Mouse (Mus musculus): ENCODE measurements around the gene Hsd11b2. TPM values are rescaled to one million over a fixed set of nuclear protein-coding genes. Genes with fewer than 3 reads are reported as not detected.

The Hsd11b2 gene
- total and polyA plus RNA-seq, 2 experiments from 2014 or later, result 0.18 TPM; not detected in 1

DNA sequence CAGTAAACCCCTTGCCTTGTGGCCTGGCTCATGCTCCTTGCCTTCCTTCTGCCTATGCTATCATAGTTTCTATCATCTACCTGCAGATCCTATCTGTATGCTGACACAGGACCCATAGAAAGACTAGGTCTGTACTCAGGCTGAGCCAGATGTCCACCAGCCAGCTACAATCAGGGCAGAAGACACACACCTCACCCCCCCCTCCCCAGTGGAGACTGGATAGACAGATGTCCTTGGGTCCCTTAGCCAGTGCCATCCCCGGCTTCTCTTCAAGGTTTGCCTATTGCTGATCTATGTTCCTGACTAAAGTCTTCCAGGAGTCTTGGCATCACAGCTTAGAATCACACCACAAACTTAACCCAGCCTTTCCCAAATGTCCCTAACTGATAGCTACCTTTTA lies 9.7 kb downstream of the Hsd11b2 start:
- Histone ChIP-seq H3K36me3 (replicated peaks; ENCODE audit: control insufficient read depth, insufficient read depth, low read length) (peaks cover 64% of the 10 kb centered on the region), H3K27ac (ENCODE audit: low read depth) (no peak overlapping the region), H3K9ac (replicated peaks; ENCODE audit: low read depth, low read length) (no peak overlapping the region), H3K9me3 (replicated peaks; ENCODE audit: control insufficient read depth, low read length) (no peaks in the 10 kb centered on the region), H3K4me2 (ENCODE audit: low read depth, low read length) (no peak overlapping the region), H3K4me3 (ENCODE audit: low read depth, low read length) (no peak overlapping the region), H3K4me1 (ENCODE audit: control insufficient read depth, insufficient read depth) (0 out of 2 replicates have a peak, but pooled peaks cover 2% of the 10 kb centered on the region), H3K27me3 (ENCODE audit: control insufficient read depth, insufficient read depth, low read length) (no peaks in the 10 kb centered on the region)
- WGBS, result 85% methylated on average over 1 of the region's 1 CpGs
- no peak for ATAC-seq (ENCODE audit: insufficient read depth, low read depth)
- TF ChIP-seq CTCF (IDR thresholded peaks at IDR 0.05; ENCODE audit: low read depth) (no peak), EP300 (IDR thresholded peaks at IDR 0.05; ENCODE audit: low read depth) (no peak)
- DNase-seq (ENCODE audit: low spot score), result no peak

DNA sequence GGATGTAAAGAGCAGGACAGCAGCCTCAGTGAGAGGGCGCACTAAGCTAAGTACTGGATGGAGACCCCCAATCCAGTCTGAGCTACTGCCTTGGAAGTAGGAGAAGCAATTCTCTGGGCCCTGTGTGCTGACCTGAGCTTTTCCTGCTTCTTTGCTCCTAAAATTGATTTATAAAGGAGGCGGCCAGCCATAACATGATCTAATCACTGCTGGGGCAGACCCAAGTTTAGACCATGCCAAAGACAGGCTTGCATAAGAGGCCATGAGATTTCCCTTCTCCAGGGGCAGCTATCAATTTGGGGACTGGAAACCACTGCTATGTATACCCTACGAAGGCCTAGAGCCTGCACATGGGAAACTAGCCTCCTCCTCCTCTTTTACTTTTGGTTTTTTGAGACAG lies 10.7 kb downstream of the Hsd11b2 start:
- no peak for DNase-seq (ENCODE audit: low spot score)
- TF ChIP-seq CTCF (IDR thresholded peaks at IDR 0.05; ENCODE audit: low read depth) (no peak), EP300 (IDR thresholded peaks at IDR 0.05; ENCODE audit: low read depth) (no peak)
- Histone ChIP-seq H3K9me3 (replicated peaks; ENCODE audit: control insufficient read depth, low read length) (no peaks in the 10 kb centered on the region), H3K27me3 (ENCODE audit: control insufficient read depth, insufficient read depth, low read length) (no peaks in the 10 kb centered on the region), H3K9ac (replicated peaks; ENCODE audit: low read depth, low read length) (no peak overlapping the region), H3K4me1 (ENCODE audit: control insufficient read depth, insufficient read depth) (0 out of 2 replicates have a peak, but pooled peaks cover 9% of the 10 kb centered on the region), H3K4me3 (ENCODE audit: low read depth, low read length) (no peak overlapping the region), H3K27ac (ENCODE audit: low read depth) (no peak overlapping the region), H3K36me3 (replicated peaks; ENCODE audit: control insufficient read depth, insufficient read depth, low read length) (peaks cover 53% of the 10 kb centered on the region), H3K4me2 (ENCODE audit: low read depth, low read length) (no peak overlapping the region)
- no peak for ATAC-seq (ENCODE audit: insufficient read depth, low read depth)
- WGBS, result 89% methylated on average over 3 of the region's 3 CpGs

DNA sequence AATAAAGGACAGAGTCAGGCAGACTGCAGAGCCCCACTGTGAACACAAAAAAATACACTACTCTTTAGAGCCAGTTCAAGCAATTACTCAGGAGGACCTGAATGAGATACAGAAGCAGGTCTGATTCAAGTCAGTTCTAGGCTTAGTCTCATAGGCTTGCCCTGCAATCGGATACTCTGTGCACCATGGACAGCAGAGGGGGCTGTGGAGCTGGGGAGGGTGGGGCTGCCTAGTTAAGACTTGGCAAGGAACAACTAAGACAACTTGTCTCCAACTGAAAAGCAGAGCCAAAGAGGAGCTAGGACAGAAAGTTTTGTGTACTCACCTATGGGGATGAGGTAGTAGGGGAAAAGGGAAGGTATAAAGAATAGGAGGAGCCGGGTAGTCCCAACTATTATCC lies 13.2 kb downstream of the Hsd11b2 start:
- 0 out of 2 replicates have a peak, but pooled peaks cover 9% of the 10 kb centered on the region for H3K4me1 ChIP-seq (ENCODE audit: control insufficient read depth, insufficient read depth)
- no peak overlapping the region for H3K4me2 ChIP-seq (ENCODE audit: low read depth, low read length)
- ATAC-seq (ENCODE audit: insufficient read depth, low read depth), result no peak
- no peaks in the 10 kb centered on the region for H3K27me3 ChIP-seq (ENCODE audit: control insufficient read depth, insufficient read depth, low read length)
- DNase-seq (ENCODE audit: low spot score), result peak; percentile 40
- H3K36me3 ChIP-seq (replicated peaks; ENCODE audit: control insufficient read depth, insufficient read depth, low read length), result peaks cover 54% of the 10 kb centered on the region
- H3K9ac ChIP-seq (replicated peaks; ENCODE audit: low read depth, low read length), result no peak overlapping the region
- TF ChIP-seq CTCF (IDR thresholded peaks at IDR 0.05; ENCODE audit: low read depth) (peak; percentile 51), EP300 (IDR thresholded peaks at IDR 0.05; ENCODE audit: low read depth) (no peak)
- H3K9me3 ChIP-seq (replicated peaks; ENCODE audit: control insufficient read depth, low read length), result no peaks in the 10 kb centered on the region
- 59% methylated on average over 2 of the region's 2 CpGs for WGBS
- H3K4me3 ChIP-seq (ENCODE audit: low read depth, low read length), result no peak overlapping the region
- H3K27ac ChIP-seq (ENCODE audit: low read depth), result no peak overlapping the region

DNA sequence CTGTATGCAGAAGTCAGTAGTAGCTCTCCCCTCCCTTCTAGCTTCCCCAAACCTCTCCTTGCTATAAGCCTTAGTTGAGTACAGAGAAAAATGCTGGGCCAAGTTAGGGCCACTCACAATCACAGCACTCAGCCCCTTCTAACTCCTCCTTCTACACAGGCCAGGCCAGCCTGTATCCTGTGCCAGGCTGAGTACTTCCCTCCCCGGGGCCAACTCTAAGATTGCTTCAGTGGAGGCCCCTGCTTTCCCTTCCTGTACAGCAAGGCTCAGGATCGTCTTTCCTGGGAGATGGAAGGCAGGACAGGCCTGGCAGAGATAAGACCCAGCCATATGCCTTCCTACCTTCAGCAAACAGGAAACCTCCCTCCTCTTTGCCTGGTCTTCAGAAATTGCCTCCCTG lies 14.9 kb downstream of the Hsd11b2 start:
- peak; percentile 30 for DNase-seq (ENCODE audit: low spot score)
- no peaks in the 10 kb centered on the region for H3K27me3 ChIP-seq (ENCODE audit: control insufficient read depth, insufficient read depth, low read length)
- H3K9ac ChIP-seq (replicated peaks; ENCODE audit: low read depth, low read length), result no peak overlapping the region
- ATAC-seq (ENCODE audit: insufficient read depth, low read depth), result peak; percentile 59
- no peak for TF ChIP-seq EP300 (IDR thresholded peaks at IDR 0.05; ENCODE audit: low read depth)
- TF ChIP-seq CTCF (IDR thresholded peaks at IDR 0.05; ENCODE audit: low read depth), result no peak
- no peak overlapping the region for H3K4me3 ChIP-seq (ENCODE audit: low read depth, low read length)
- peak overlapping the region; percentile 64 for H3K27ac ChIP-seq (ENCODE audit: low read depth)
- no peaks in the 10 kb centered on the region for H3K9me3 ChIP-seq (replicated peaks; ENCODE audit: control insufficient read depth, low read length)
- no peak overlapping the region for H3K4me2 ChIP-seq (ENCODE audit: low read depth, low read length)
- peaks cover 57% of the 10 kb centered on the region for H3K36me3 ChIP-seq (replicated peaks; ENCODE audit: control insufficient read depth, insufficient read depth, low read length)
- H3K4me1 ChIP-seq (ENCODE audit: control insufficient read depth, insufficient read depth), result 0 out of 2 replicates have a peak, but pooled peaks cover 9% of the 10 kb centered on the region
- WGBS, result 15% methylated on average over 2 of the region's 2 CpGs

DNA sequence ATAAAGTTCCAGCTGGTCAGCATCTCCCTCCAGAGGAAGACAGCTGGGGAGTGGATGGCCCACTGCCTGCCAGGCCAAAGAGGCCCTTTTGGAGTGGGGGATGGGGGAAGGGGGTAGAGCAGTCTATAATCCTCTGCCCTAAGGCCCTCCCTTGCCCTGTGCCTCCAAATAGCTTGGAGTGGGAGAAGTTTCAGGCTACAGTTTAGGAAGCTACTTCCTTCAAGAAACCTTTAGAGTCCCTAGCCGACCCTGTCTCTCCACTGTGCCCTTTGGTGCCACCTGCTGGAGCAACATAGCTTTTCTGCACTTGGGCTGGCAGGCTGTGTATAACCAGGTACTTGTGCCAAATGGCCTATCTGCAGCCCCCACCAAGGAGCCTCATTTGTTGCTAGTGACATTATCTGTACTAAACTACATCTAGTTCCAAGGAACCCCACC lies 15.4 kb downstream of the Hsd11b2 start:
- Histone ChIP-seq H3K27me3 (ENCODE audit: control insufficient read depth, insufficient read depth, low read length) (no peaks in the 10 kb centered on the region), H3K4me2 (ENCODE audit: low read depth, low read length) (no peak overlapping the region), H3K4me3 (ENCODE audit: low read depth, low read length) (no peak overlapping the region), H3K27ac (ENCODE audit: low read depth) (peak overlapping the region; percentile 64), H3K36me3 (replicated peaks; ENCODE audit: control insufficient read depth, insufficient read depth, low read length) (peaks cover 57% of the 10 kb centered on the region), H3K4me1 (ENCODE audit: control insufficient read depth, insufficient read depth) (0 out of 2 replicates have a peak, but pooled peaks cover 9% of the 10 kb centered on the region), H3K9ac (replicated peaks; ENCODE audit: low read depth, low read length) (no peak overlapping the region), H3K9me3 (replicated peaks; ENCODE audit: control insufficient read depth, low read length) (no peaks in the 10 kb centered on the region)
- peak; percentile 42 for ATAC-seq (ENCODE audit: insufficient read depth, low read depth)
- 0% methylated on average over 1 of the region's 1 CpGs for WGBS
- TF ChIP-seq EP300 (IDR thresholded peaks at IDR 0.05; ENCODE audit: low read depth) (no peak), CTCF (IDR thresholded peaks at IDR 0.05; ENCODE audit: low read depth) (peak; percentile 84)
- DNase-seq (ENCODE audit: low spot score), result peak; percentile 61

DNA sequence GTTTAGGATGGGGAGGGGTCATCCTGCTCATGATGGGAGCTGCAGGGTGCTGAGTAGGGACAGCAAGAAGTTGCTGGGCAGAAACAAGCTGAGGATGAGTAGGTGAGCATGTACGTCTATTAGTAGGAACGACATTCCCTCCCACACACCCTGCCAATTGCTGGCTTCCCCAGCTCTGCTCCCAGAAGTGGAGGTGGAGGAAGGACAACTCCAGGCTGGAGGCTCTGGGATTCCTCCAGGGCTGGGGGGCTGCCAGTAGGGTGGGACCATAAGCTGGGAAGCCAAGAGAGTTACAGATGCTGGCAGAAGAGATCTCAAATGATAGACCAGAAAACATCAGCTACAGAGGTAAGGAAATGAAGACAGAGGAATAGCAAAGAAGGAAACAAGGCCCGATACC lies 18.0 kb downstream of the Hsd11b2 start:
- no peaks in the 10 kb centered on the region for H3K9me3 ChIP-seq (replicated peaks; ENCODE audit: control insufficient read depth, low read length)
- DNase-seq (ENCODE audit: low spot score), result no peak

More for the DNA sequence above, 18.0 kb downstream of the Hsd11b2 start:
- TF ChIP-seq EP300 (IDR thresholded peaks at IDR 0.05; ENCODE audit: low read depth) (no peak), CTCF (IDR thresholded peaks at IDR 0.05; ENCODE audit: low read depth) (no peak)
- H3K27ac ChIP-seq (ENCODE audit: low read depth), result no peak overlapping the region
- no peak overlapping the region for H3K4me3 ChIP-seq (ENCODE audit: low read depth, low read length)
- no peaks in the 10 kb centered on the region for H3K27me3 ChIP-seq (ENCODE audit: control insufficient read depth, insufficient read depth, low read length)
- no peak overlapping the region for H3K9ac ChIP-seq (replicated peaks; ENCODE audit: low read depth, low read length)
- H3K4me1 ChIP-seq (ENCODE audit: control insufficient read depth, insufficient read depth), result 0 out of 2 replicates have a peak, but pooled peaks cover 9% of the 10 kb centered on the region
- no peak overlapping the region for H3K4me2 ChIP-seq (ENCODE audit: low read depth, low read length)
- no peak for ATAC-seq (ENCODE audit: insufficient read depth, low read depth)
- 74% methylated on average over 3 of the region's 3 CpGs for WGBS
- peaks cover 43% of the 10 kb centered on the region for H3K36me3 ChIP-seq (replicated peaks; ENCODE audit: control insufficient read depth, insufficient read depth, low read length)
